Mouse (Mus musculus): ENCODE data around the gene Guca2a. TPM values are rescaled to one million over a fixed set of nuclear protein-coding genes. Genes with fewer than 3 reads are reported as not detected.
"Not testable (repeated sequence)": the region's sequence is repeated elsewhere in the genome, so short reads cannot be mapped to it uniquely, and the experiment has no call there.

Gene Guca2a
- not detected for total RNA-seq (2022)

DNA sequence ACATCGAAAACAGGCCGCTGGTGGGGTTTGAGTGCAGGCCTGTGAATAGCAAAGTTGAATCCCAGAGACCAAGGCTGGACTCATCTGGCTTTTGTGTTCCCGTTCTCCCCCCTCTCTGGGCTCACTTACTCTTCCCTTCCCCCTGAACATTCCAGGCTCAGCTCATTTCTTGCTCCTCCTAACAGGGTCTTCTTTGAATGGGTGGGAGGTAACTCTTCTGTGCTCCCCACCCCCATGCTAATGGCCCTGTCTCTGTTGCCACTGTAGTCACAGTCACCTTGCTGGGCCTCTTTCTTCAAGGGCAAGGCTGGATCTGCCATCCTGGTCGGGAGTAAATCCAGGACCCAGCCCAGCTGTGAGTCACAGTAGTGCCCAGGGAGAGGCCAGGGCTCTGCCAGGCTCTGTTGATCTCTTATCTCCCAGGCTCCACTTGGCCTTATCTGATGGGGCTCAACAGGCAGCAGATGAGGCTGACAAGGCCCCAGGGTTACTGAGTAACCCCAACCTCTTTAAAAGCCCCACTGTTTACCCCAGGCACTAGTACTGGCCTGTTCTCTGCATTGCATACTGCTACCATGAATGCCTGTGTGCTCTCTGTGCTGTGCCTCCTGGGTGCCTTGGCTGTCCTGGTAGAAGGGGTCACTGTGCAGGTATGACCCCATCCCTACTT lies at the start of gene Guca2a:
TSS of gene Guca2a (plus strand) at position 529 of the 670 bp plus-strand sequence.
- no peak for DNase-seq (ENCODE audit: low spot score in 2 of 2)

DNA sequence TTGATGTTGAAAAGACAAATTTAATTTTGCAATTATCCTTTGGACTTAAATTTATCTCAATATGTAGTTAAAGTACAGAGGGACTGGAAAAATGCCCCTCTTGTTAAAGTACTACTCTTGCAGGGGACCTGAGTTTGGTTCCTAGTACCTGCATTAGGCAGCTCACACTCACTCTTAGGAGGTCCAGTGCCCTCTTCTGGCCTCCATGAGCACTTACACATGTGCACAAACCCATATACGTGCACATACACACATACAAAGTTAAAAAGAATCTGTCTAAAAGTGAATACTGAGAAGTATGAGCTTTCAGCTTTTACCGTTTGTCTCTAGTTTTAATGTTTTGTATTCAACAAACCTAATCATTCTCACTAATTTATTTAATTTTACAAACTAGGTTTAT lies 49.5 kb upstream of the Guca2a start:
- no peak for DNase-seq (ENCODE audit: low spot score in 2 of 2)

DNA sequence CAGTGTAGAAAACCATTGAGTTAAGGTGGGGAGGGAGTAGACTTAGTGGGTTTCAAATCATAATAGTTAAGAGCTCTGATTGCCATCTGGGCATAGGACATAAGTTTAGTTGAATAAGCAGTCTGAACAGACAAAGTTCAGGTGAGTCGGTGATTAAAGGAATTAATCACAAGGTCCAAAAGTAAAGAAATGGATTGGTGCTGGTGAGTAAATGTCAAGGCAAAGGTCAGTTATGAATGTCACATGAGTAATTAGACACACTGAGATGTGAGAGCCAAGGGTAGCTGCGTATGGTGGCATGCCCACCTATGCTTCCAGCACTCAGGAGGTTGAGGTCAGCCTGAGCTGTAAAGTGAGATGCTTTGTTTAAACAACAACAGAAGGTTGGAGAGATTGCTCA lies 48.1 kb upstream of the Guca2a start:
- DNase-seq (ENCODE audit: low spot score in 2 of 2): no peak

DNA sequence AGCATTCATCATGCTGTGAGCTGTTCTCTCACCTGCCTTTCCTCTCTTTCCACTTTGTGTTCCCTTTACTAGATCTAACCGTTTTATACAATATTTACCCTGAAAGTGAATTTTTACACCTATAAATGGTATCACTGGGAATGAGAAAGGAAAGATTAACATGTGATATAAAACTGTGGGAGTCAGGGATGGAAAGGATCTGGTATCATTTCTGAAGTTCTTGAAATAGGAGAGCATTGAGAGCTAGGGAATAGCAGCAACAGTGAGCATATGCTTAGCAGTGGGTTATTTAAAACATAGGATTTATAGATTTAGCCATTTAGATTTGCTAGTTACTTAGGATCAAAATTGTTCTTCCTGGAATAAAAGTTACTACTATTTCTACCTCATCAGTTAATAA lies 47.5 kb upstream of the Guca2a start:
- no peak for DNase-seq (ENCODE audit: low spot score in 2 of 2)

DNA sequence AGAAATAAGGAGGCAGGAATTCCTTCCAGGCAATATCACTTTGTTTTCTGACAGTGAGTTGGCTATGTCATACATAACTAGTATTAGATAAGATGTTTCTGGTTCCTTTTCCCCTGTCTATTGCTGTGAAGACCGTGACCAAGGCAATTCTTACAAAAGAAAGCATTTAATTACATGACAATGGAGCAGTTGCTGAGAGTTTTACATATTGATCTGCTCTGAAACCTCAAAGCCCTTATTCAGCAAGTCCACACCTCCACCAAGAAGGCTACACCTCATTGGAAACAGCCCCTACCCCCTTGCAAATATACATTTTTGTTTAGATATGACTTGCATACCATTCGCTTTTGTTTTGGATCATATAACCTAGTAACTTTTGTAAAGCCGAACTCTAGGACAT lies 45.0 kb upstream of the Guca2a start:
- DNase-seq (ENCODE audit: low spot score in 2 of 2): no peak

DNA sequence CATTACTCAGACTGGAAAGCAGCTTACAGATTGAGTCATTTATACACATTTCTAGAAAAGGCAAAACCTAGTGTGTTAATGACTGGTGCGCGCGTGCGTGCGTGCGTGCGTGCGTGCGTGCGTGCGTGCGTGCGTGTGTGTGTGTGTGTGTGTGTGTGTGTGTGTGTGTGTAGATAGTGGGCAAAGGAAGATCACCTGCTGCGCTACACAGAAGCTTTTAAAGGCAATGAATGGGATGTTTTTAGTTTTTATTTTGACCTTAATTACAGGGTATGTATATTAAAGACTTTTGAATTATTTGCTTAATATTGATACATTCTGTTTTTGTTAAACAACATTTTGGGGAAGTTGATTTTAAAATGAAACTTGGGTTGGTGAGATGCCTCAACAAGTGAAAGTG lies 43.2 kb upstream of the Guca2a start:
- no peak for DNase-seq (ENCODE audit: low spot score in 2 of 2)

DNA sequence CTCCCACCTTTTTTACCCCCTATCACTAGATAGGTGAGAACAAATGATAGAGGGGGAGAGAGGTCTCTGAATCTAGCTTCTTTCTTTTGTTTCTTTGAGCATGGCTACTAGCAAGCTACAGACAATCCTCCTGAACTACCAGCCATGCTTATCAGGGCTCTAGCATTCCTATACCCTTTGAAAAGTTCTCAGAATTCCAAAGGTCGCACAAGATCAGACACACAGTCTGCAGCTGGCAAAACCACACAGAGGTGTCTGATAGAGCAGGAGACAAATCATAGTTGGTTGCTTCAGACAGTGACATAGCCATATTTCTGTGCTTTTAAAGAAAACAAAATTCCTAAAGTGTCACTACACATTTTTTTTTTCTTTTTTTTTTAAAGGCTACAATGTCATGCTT lies 37.9 kb upstream of the Guca2a start:
- DNase-seq (ENCODE audit: low spot score in 2 of 2): no peak

DNA sequence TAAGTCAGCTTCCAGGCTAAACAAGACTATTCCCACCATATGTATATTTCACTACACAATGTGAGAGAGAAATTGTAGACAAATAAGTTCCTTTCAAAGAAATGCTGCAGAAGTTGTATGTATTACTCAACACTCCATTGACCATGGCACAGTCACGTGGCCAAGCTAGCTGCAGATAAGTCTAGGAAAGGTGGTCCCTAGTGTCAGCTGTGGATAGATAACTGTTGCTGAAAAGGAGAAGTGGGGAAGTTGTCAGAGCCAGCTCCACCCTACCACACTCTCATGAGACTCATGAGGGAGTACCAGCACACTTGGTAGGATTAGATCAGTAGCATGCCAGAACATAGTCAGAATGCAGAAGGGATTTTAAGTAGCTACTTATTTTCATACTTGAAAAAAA lies 28.0 kb upstream of the Guca2a start:
- no peak for DNase-seq (ENCODE audit: low spot score in 2 of 2)

DNA sequence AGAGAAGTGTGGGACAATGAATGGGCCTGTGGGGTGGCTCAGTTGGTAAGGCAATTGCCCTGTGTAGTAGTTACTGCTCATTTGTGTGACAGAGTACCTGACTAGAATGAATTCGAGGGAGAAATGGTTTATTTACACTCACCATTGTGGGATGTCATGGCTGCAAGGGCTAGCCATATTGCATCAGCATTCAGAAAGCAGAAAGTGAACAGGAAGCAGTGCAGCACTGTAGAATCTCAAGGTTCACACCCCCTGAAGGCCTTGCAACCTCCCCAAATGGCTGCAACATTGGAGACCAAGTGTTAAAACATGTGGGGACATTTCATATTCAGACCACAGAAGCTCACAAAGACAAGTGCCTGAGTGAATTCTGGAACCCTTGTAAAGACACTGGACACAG lies 23.4 kb upstream of the Guca2a start:
- no peak for DNase-seq (ENCODE audit: low spot score in 2 of 2)

DNA sequence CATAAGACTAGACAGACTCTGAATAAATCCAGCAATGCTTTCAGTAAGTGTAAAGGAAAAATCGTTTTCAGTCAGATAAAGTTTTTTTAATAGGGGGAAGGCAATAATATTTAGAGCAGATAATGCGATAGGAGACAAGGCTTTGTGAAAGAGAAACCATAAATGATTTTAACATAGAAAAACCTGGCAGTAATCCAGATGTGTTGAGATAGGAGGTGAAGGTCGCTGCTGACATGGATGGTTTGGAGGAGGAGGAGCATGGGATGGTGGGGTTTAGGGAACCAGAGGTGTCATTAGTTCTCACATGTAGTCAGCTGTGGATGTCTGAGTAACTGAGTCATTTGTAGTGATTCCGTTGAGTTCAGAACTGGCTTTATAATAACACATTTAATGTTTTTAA lies 22.8 kb upstream of the Guca2a start:
- no peak for DNase-seq (ENCODE audit: low spot score in 2 of 2)

DNA sequence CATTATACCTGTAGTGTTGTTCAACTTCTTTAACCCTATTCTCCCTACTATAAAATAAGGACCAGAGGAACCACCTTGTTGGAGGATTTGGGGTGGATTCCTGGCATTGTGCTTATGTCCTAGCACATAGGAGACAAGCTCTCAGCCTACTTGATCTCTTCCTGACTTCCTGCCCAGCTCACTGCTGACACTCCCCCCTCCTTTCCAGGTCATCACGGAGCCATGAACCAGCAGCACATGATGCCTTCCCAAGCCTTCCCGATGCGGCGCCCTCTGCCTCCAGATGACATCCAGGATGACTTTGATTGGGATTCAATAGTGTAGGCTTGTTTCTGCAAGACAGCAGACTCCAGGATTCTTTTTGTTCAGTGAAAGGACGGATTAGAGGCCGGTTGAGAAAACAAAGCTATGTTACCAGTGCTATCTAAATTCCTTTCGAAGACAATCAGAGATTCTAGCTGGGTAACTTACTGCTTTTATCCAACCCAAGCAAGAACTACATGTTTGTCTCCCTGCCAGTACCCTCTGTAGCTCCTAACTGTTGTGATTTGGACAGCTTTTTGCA lies 11.3 kb upstream of the Guca2a start:
- DNase-seq (ENCODE audit: low spot score in 2 of 2): no peak

DNA sequence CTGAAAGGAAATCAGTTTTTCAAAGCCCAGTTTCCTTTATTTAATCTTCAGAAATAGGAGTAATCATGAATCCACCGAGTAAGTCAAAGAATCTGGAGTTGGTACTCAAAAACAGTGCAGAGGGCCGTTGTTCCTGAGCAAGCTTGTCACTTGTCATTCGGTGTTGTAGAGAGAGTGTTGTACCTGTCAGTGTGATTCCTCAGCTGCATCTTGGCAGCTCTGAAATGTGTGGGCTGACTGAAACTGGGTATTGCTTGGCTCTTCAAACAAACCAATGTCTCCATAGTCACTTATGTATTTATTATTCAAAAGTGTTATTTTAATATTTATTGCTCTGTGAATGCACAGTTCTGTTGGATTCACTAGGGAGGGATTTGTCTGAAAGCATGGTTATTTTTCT lies 10.6 kb upstream of the Guca2a start:
- DNase-seq (ENCODE audit: low spot score in 2 of 2): no peak

DNA sequence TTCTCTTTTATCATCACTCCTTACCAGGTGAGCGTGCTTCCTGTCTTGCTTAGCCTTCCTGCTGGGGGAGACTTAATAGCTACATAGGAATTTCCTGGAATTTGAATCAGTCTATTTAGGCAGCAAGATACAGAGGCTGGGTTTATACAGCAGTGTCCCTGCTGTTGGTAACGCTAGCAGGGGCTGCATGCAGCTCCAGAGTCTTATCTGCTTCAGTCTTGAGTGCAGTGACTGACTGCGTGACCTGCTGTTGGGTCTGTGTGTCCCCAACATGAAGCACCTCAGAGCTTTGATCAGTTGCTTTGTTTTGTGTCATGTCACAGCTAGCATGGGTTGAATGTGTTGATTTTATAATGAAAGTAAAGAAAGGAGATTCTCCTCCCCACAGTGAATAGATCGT lies 10.2 kb upstream of the Guca2a start:
- no peak for DNase-seq (ENCODE audit: low spot score in 2 of 2)

DNA sequence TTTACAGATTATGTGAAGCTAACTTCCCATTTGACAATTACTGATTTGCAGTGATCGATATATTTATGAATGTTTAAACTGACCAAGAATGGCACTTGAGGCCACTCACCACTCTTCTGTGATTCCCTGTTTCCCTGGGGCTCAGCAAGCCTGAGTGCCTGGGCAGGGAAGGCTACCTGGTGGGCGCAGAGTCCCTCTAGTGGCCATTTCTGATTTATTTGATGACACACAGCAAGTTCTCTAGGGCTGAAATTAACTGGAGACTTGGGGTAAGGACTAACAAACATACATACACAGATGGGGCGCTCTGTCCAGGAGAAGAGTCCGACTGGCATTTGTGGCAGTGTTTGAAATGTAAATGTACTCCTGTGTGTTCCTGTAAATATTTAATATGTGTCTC lies 9.1 kb upstream of the Guca2a start:
- not testable (repeated sequence) for DNase-seq (ENCODE audit: low spot score in 2 of 2)

DNA sequence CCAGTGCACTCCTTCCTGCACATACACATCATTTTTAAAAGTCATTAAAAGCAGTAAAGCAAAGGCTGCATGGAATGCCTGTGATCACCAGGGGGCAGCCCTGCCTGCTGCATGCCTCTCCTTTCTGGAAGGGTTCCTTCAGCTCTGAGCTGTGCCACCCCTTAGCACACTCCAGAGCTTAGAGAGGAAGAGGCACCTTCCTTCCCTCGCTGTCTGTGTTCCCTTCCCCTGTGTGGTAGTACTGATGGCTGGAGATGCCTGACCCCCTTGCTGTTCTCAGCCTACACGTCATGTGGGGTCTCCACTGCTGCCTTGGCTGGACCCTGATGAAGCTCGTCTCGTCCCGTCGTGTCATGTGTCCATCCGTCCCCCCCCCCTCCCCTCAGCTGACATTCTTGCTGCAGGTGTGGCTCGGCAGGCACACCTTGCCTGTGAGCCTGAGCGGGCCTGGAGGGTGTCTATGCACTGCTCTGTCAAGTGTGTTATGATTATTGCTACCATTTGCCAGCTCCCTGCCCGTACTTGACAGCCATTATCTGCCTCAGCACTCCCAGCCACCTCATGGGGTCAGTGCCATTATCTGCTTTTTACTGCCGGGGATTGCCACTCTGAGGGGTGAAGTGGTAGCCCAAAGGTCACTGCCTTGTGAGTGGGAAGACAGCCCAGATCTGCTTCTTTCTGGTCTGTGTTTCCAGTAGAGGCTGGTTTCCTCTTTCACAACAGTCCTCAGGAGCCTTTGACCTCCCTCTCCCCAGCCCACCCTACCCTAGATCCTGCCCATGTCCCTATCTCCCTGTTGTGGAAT lies 6.2 kb upstream of the Guca2a start:
- DNase-seq (ENCODE audit: low spot score in 2 of 2): no peak

DNA sequence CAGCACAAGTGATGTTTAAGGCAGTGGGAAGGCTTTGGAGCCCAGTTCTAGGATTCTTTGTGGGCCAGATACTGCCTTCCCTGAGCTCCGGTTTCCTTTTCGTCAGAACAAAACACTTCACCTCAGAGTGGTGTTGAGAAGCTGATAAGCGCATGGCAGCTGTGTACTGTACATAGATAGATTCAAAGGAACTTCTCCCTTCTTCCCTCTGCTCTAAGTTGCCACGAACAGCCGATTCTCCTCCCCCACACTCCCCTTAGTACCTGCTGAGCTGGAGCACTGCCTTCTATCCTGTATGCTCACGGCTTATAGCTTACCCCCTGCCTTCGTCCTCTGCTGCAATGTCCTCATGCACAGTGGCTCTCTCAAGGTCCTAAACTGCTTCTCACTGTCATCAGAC lies 4.8 kb upstream of the Guca2a start:
- no peak for DNase-seq (ENCODE audit: low spot score in 2 of 2)

DNA sequence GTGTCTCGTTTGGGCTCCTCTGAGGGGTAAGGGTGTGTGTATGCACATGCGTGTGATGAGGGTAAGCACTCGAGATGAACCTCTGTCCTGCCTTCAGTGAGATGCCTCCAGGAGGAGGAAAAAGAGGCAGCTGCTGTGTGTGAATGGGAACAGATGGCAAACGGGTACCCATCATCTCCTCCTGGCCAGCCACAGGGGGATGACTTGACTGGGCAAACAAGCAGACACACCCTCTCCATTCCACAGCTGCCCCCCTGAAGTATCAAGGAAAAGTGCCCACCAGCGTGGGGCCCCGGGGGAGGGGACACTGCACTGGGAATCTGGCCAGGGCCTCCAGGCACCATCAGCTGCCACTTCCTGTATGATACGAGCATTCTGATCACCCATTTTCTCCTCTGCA lies 4.2 kb upstream of the Guca2a start:
- DNase-seq (ENCODE audit: low spot score in 2 of 2): no peak

DNA sequence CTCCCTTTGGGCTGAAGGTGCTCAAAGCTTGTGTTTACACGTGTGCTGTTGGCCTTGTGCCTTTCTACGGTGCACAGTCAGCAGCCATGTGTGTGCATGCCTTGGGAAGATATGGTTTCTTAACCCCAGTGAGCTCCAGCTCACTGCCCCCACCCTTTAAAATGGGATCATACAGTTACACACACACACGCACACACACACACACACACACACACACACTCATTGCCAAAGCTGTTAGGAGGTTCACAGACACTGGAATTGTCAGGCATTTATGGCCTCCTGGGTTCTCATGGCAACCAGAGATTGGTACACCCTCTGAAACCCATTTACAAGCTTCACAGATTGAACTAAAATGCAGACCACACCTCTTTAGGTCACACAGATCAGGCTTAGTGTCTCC lies 3.6 kb upstream of the Guca2a start:
- DNase-seq (ENCODE audit: low spot score in 2 of 2): no peak

DNA sequence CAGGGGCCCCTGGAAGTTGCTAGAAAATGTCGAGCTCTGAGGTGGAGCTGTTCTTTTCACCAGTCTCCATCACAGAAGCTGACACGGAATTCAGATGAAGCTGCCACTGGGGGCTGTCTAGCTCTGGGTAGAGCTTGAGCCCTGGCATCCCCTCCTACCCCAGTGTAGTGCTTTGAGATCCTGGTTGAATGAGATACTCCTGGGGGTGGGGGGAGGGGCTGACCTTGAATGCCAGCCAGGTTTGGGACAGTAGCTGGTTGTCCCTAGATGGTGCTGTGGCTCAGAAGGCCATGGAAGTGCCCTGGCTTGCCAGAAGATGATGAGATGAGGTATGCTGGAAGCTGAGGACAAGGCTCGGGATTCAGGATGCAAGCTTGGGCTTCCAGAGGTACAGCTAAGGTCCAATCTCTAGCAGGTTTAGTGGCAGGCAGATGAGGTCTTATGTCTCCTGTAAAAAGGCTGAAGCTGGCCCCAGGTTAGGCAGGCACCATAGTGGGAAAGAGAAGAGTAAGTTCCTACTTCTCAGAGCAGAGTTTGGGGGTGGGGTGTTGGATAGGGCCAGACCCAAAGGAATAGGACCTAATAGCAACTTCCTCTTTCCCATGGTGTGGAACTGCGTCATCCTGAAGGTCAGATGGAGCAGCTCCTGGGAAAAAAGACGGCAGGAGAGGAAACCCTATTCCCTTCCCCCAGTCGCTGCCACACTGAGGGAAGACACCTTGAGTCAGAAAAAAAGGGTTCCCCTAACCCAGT lies 2.4 kb upstream of the Guca2a start:
- no peak for DNase-seq (ENCODE audit: low spot score in 2 of 2)

DNA sequence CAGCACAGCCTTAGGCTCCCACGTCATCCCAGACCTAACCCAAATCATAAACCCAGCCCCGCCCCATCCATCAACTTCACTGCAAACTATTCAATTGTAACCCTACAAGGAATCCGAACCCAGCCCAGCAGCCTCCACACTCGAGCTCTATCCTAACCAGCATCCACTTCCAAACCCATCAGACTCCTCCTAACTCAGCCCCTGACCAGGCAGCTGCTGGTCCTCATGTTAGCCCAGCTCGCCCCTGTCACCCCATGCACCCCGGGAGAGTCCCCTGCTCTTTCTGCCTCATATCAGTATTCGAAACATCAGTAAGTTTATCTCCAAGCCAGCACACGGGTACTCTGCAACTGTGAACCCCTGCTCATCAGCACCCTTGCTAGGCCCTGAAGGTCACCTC lies 1.8 kb upstream of the Guca2a start:
- no peak for DNase-seq (ENCODE audit: low spot score in 2 of 2)

DNA sequence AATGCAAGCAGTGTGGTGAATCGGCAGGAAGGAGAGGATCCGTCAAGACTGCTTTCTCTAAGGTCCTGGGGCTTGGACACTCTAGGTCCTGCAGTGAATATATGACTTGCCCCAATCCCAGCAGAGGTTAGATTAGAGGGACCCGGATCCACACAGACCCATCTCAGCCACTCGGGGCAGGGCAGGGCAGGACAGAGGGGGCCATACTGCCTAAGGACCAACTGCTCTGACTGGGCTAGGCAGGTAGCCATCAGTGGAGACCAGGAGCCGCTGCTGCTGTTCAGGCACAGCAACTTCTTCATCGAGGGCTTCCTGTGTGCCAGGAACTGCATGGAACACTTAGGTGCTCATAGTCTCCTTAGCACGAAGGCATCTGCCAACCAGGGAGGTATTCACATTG lies 773 bp upstream of the Guca2a start:
- DNase-seq (ENCODE audit: low spot score in 2 of 2): no peak

DNA sequence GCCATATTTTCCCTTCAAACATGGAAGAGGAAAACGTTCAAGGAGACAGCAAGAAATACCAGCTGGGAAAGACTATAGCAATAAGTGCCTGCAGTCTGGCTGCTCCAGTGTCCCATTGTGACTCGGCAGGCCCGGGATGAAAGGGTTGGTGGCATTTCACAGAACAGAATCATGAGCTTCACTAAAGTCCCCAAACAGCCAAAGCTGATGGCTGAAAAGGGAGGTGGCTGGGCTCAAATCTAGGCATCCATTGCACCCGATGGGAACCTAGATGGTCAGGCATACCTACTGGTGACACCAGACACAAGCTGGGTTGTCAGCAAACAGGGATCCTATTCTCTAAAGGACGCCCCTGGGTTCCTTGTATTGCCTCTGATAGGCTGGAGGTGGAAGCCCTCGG lies 442 bp downstream of the Guca2a start:
- DNase-seq (ENCODE audit: low spot score in 2 of 2): no peak
